Mouse (Mus musculus): ENCODE measurements around the gene Slc22a7. TPM values are rescaled to one million over a fixed set of nuclear protein-coding genes. Genes with fewer than 3 reads are reported as not detected.

The Slc22a7 gene
- polyA plus RNA-seq, 1 experiment, result 1.3 TPM

DNA sequence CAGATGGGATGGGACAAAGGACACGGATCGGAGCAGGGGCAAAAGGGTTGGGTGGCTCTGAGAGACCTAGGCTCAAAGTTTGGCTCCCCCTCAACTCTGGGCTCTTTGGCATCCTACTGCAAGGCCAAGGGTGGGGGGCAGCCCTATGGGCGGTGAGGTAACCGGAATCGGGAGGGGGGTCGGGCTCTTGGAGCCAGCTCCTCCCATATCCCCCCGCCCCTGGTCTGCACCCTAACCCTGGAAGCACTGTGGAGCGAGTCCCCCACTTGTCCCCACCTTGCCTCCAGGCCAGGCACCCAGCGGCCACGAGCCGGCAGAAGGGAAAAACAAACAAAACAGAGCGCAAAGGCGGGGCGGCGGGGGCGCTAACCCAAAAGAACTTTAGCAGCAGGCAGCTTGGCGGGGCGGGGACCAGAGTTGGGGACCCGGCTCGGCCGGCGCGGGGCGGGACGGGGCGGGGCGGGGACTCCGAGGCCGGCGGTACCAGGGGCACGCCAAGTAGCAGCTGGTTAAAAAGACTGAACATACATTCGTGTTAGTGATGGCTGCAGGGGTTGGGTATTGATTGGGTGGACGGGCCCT lies 16.9 kb upstream of the Slc22a7 start:
- Histone ChIP-seq H3K27me3 (ENCODE audit: control insufficient read depth, insufficient read depth, low read length) (no peaks in the 10 kb centered on the region), H3K27ac (ENCODE audit: control insufficient read depth, insufficient read depth, low read depth, low read length) (no peak overlapping the region), H3K4me3 (ENCODE audit: control insufficient read depth, low read depth, low read length) (peak overlapping the region; percentile 44), H3K4me1 (ENCODE audit: control insufficient read depth, insufficient read depth, low read length) (peaks cover 25% of the 10 kb centered on the region), H3K36me3 (ENCODE audit: control insufficient read depth, insufficient read depth, low read length) (no peaks in the 10 kb centered on the region)
- TF ChIP-seq POLR2A (IDR thresholded peaks at IDR 0.05; ENCODE audit: control insufficient read depth, low read depth, low read length) (no peak), CTCF (IDR thresholded peaks at IDR 0.05; ENCODE audit: control insufficient read depth, insufficient read depth, insufficient replicate concordance, low read depth, low read length) (no peak)

DNA sequence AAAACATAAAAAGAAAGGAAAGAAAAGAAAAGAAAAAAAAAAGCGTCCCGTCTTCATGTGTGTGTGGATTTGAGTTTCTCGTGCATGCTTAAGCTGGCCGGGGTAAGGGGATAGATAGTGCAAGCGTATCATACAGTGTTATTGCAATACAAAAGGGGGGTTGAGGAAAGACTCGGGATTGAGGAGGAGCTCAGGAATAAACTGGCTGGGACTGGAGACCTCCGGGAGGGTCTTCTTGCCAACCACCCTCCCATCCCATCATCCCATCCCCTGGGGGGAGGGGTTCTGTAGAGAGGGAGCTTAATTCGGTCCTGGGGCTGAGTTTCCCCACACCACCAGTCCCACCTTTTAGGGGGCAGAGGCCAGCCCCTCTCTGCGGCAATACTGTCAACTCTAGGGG lies 16.3 kb upstream of the Slc22a7 start:
- no peaks in the 10 kb centered on the region for H3K27me3 ChIP-seq (ENCODE audit: control insufficient read depth, insufficient read depth, low read length)
- TF ChIP-seq CTCF (IDR thresholded peaks at IDR 0.05; ENCODE audit: control insufficient read depth, insufficient read depth, insufficient replicate concordance, low read depth, low read length), result no peak
- no peak for TF ChIP-seq POLR2A (IDR thresholded peaks at IDR 0.05; ENCODE audit: control insufficient read depth, low read depth, low read length)
- peaks cover 21% of the 10 kb centered on the region for H3K4me1 ChIP-seq (ENCODE audit: control insufficient read depth, insufficient read depth, low read length)
- H3K27ac ChIP-seq (ENCODE audit: control insufficient read depth, insufficient read depth, low read depth, low read length), result no peak overlapping the region
- no peaks in the 10 kb centered on the region for H3K36me3 ChIP-seq (ENCODE audit: control insufficient read depth, insufficient read depth, low read length)
- peak overlapping the region; percentile 27 for H3K4me3 ChIP-seq (ENCODE audit: control insufficient read depth, low read depth, low read length)

DNA sequence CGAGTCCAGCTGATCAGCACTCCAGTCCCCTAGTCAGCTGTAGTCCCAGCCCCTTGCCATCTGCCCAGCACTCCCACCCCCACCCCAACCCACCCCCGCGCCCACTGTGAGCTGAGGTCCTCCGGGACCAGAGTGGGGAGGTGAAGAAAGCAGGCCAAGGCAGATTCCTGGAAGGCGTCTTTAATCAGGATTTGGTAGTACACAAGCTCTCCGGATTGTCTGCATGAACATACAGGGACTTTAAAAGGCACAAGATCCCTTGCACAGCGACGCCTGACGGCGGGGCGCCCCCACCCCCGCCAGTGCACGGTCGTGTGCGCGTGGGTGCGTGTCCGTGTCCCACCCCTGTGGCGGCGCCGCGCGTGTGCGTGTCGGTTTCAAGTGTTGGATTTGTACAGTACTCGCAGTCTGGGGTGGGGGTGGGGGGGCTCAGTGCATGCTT lies 15.7 kb upstream of the Slc22a7 start:
- no peak overlapping the region for H3K27ac ChIP-seq (ENCODE audit: control insufficient read depth, insufficient read depth, low read depth, low read length)
- TF ChIP-seq CTCF (IDR thresholded peaks at IDR 0.05; ENCODE audit: control insufficient read depth, insufficient read depth, insufficient replicate concordance, low read depth, low read length) (no peak), POLR2A (IDR thresholded peaks at IDR 0.05; ENCODE audit: control insufficient read depth, low read depth, low read length) (no peak)

DNA sequence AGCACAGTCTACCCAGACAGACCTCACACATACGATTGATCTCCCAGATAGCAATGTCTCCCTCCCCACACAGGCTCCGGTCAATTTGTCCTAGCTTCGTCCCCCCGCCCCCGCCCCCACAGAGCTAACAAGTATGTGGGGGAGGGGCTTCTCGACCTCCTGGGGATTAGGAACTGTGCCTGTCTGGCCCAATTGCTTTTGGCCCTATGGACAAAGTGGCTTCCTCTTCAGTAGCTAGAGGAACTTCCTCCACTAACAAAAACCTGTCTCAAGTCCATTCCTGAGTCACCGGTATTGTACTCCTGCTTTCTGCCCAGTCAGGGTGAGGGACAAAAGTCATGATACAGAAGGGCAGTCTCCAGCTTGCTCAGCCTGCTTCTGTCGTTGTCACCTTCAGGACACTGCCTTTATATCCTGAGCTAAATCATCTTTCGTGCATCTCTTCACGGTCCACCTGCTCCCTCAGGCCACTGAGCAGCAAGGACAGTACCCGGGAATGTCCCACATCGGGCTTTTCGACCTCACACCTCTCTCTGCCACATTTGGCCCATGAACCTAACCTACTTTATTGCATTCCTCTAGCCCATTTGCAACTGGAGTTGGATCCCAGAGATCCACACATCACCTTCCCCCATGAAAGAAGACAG lies 15.2 kb upstream of the Slc22a7 start:
- TF ChIP-seq CTCF (IDR thresholded peaks at IDR 0.05; ENCODE audit: control insufficient read depth, insufficient read depth, insufficient replicate concordance, low read depth, low read length) (no peak), POLR2A (IDR thresholded peaks at IDR 0.05; ENCODE audit: control insufficient read depth, low read depth, low read length) (no peak)

More for the DNA sequence above, 15.7 kb upstream of the Slc22a7 start:
- Histone ChIP-seq H3K27me3 (ENCODE audit: control insufficient read depth, insufficient read depth, low read length) (no peaks in the 10 kb centered on the region), H3K36me3 (ENCODE audit: control insufficient read depth, insufficient read depth, low read length) (no peaks in the 10 kb centered on the region), H3K4me1 (ENCODE audit: control insufficient read depth, insufficient read depth, low read length) (peaks cover 21% of the 10 kb centered on the region), H3K4me3 (ENCODE audit: control insufficient read depth, low read depth, low read length) (peak overlapping the region; percentile 19; the same call in 1 of the 2 replicates)

GRCm38 (mm10) chr17:46452683-46453082 lies 14.4 kb upstream of the Slc22a7 start:
- H3K27me3 ChIP-seq (ENCODE audit: control insufficient read depth, insufficient read depth, low read length), result no peaks in the 10 kb centered on the region
- no peak for TF ChIP-seq POLR2A (IDR thresholded peaks at IDR 0.05; ENCODE audit: control insufficient read depth, low read depth, low read length)
- no peak for TF ChIP-seq CTCF (IDR thresholded peaks at IDR 0.05; ENCODE audit: control insufficient read depth, insufficient read depth, insufficient replicate concordance, low read depth, low read length)
- H3K4me3 ChIP-seq (ENCODE audit: control insufficient read depth, low read depth, low read length), result no peak overlapping the region

More for the DNA sequence above, 15.2 kb upstream of the Slc22a7 start:
- Histone ChIP-seq H3K27me3 (ENCODE audit: control insufficient read depth, insufficient read depth, low read length) (no peaks in the 10 kb centered on the region), H3K27ac (ENCODE audit: control insufficient read depth, insufficient read depth, low read depth, low read length) (no peak overlapping the region), H3K36me3 (ENCODE audit: control insufficient read depth, insufficient read depth, low read length) (no peaks in the 10 kb centered on the region), H3K4me3 (ENCODE audit: control insufficient read depth, low read depth, low read length) (no peak overlapping the region), H3K4me1 (ENCODE audit: control insufficient read depth, insufficient read depth, low read length) (peaks cover 21% of the 10 kb centered on the region)

GRCm38 (mm10) chr17:46446264-46446663 lies 8.0 kb upstream of the Slc22a7 start:
- Histone ChIP-seq H3K36me3 (ENCODE audit: control insufficient read depth, insufficient read depth, low read length) (no peaks in the 10 kb centered on the region), H3K4me1 (ENCODE audit: control insufficient read depth, insufficient read depth, low read length) (peaks cover 19% of the 10 kb centered on the region), H3K27ac (ENCODE audit: control insufficient read depth, insufficient read depth, low read depth, low read length) (no peak overlapping the region), H3K4me3 (ENCODE audit: control insufficient read depth, low read depth, low read length) (no peak overlapping the region), H3K27me3 (ENCODE audit: control insufficient read depth, insufficient read depth, low read length) (no peaks in the 10 kb centered on the region)
- no peak for TF ChIP-seq CTCF (IDR thresholded peaks at IDR 0.05; ENCODE audit: control insufficient read depth, insufficient read depth, insufficient replicate concordance, low read depth, low read length)
- no peak for TF ChIP-seq POLR2A (IDR thresholded peaks at IDR 0.05; ENCODE audit: control insufficient read depth, low read depth, low read length)

More at GRCm38 (mm10) chr17:46452683-46453082, 14.4 kb upstream of the Slc22a7 start:
- Histone ChIP-seq H3K27ac (ENCODE audit: control insufficient read depth, insufficient read depth, low read depth, low read length) (no peak overlapping the region), H3K36me3 (ENCODE audit: control insufficient read depth, insufficient read depth, low read length) (no peaks in the 10 kb centered on the region), H3K4me1 (ENCODE audit: control insufficient read depth, insufficient read depth, low read length) (peaks cover 23% of the 10 kb centered on the region)

DNA sequence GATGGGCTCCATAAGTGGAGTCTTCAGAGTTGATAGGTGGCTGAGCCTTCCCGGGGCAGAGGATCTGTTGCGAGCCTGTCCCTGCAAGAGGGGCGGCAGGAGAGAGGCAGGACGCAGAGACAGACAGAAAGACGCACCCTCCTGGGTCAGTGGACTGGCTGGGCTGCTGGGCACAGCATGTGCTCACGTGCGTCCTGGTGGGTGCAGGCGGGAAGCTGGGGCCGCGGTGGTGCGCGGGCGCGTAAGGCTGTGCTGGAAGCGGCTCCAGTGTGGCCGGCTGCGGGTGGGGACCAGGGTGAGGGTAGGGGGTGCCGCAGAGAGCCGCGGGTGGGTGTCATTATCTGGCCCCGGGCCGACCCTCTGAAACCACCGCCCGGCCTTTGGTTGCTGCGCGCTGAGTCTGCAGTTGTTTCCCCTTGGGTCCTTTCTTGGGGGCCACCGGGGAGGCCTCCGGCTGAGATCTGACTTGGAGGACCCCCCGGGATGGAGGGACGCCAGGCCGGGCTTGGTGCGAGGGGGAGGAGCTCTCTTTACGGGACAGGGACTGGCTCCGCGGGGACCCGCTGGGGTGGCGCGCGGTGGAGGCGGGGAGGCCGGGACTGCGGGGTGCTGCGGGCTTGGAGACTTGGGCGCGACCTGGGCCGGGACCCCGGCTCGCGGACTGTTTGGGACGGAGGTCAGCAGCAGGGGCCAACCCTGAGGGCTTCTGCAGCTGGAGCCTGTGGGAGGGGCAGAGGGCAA lies 6.8 kb upstream of the Slc22a7 start:
- peaks cover 19% of the 10 kb centered on the region for H3K4me1 ChIP-seq (ENCODE audit: control insufficient read depth, insufficient read depth, low read length)
- no peaks in the 10 kb centered on the region for H3K36me3 ChIP-seq (ENCODE audit: control insufficient read depth, insufficient read depth, low read length)
- H3K27ac ChIP-seq (ENCODE audit: control insufficient read depth, insufficient read depth, low read depth, low read length), result no peak overlapping the region
- TF ChIP-seq POLR2A (IDR thresholded peaks at IDR 0.05; ENCODE audit: control insufficient read depth, low read depth, low read length) (no peak), CTCF (IDR thresholded peaks at IDR 0.05; ENCODE audit: control insufficient read depth, insufficient read depth, insufficient replicate concordance, low read depth, low read length) (no peak)
- no peak overlapping the region; the same call in 1 of the 2 replicates for H3K4me3 ChIP-seq (ENCODE audit: control insufficient read depth, low read depth, low read length)
- no peaks in the 10 kb centered on the region for H3K27me3 ChIP-seq (ENCODE audit: control insufficient read depth, insufficient read depth, low read length)

Measured in testis, adult 2 months (tissue).